Mouse (Mus musculus): ENCODE measurements around the gene Fuca1. TPM values are rescaled to one million over a fixed set of nuclear protein-coding genes. Genes with fewer than 3 reads are reported as not detected.

Gene Fuca1
- total RNA-seq, 2 experiments from 2014 or later = 34.9 to 37.9 TPM

DNA sequence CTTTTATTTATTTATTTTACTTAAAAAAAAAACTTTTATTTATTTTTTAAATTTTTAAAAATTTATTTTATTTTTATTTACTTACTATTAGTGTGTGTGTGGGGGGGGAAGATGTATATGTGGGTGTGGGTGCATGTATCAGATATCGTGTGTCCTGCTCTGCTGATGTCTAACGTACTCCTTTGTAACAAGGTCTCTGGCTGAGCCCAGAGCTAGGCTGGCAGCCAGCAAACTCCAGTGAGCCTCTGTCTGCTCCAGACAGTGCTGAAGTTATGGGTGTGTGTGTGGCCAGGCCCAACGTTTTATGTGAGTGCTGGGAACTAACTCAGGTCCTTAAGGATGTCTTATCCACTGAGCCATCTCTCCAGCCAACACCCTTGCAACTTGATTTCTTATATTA is 8.4 kb upstream of the Fuca1 start:
- H3K4me3 ChIP-seq = no peak overlapping the region
- no peak overlapping the region for H3K27ac ChIP-seq
- DNase-seq (ENCODE audit: extremely low spot score in 1 of 2, low spot score in 2 of 2) = no peak
- TF ChIP-seq CTCF (IDR thresholded peaks at IDR 0.05) = no peak
- intact Hi-C loops (cut with DNase I) = no loop called here

DNA sequence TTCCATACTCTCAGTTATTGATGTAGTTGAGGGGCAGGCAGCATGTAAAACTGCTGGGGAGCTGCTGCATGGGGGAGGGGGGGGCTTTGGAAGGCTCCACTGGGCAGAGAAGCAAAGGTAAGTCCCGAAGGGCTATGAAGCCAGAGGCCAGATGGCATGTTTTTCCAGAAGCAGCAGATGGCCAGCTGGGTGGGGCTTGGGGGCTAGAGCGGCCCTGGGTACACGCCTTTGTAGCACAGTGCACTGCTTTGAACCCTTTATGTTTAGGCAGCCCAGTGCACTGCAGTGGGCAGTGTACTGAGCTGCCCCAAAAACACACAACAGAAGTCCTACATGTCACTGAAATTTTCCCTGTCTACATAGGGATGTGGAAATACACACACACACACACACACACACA is 7.7 kb upstream of the Fuca1 start:
- Histone ChIP-seq H3K27ac (no peak overlapping the region), H3K4me3 (no peak overlapping the region)
- no peak for TF ChIP-seq CTCF (IDR thresholded peaks at IDR 0.05)
- intact Hi-C loops (cut with DNase I) = no loop called here
- DNase-seq (ENCODE audit: extremely low spot score in 1 of 2, low spot score in 2 of 2) = no peak

DNA sequence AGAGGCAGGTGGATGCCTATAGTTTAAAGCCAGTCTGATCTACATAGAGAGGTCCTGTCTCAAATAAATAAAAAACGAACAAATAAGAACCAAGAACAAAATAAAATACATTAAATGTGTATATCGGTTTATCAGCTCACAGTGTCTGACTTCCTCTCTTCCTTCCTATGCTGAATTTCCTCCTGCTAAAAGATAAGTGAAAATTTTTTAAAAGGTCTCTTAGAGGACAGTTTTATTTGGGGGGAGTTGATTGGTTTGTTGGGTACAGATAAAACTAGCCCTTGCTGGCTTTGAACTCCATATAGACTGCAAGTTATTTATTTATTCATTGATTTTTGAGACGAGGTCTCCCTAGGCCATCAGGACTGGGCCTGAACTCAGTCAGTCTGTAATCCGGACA is 7.1 kb upstream of the Fuca1 start:
- intact Hi-C loops (cut with DNase I) = no loop called here
- DNase-seq (ENCODE audit: extremely low spot score in 1 of 2, low spot score in 2 of 2) = no peak
- Histone ChIP-seq H3K27ac (no peak overlapping the region), H3K4me3 (no peak overlapping the region)
- no peak for TF ChIP-seq CTCF (IDR thresholded peaks at IDR 0.05)

DNA sequence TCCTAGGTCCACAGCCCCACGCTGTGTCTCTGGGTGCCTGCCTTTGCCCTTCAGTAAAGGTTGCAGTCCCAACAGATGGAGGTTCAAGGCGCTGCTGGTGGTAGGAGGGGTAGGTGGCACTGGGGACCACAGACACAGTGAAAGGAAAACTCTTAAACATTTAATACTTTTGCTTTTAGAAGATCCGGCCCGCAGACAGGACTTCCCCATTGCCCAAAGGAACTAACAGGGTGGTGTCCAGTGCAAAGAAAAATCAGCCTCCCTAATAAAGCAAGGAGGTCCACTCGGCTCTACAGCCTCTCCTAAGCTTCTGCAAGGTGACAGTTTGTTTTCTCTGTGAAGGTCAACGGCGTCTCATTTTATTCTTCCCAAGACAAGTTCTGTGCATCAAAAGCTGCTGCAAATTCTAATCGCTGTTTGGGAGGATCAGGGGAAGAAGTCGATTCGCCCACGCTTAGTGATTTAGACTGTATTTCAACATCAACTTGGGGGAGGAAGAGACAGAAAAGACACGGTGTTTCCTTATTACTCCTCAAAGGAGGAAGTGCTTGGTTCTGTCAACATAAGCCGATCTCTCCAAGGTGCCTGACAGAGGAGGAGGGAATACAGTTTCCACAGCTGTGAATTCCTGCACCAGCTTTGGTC is 1.8 kb upstream of the Fuca1 start:
- Histone ChIP-seq H3K27ac (no peak overlapping the region), H3K4me3 (no peak overlapping the region)
- no peak for TF ChIP-seq CTCF (IDR thresholded peaks at IDR 0.05)
- no peak for DNase-seq (ENCODE audit: extremely low spot score in 1 of 2, low spot score in 2 of 2)
- intact Hi-C loops (cut with DNase I) = no loop called here

DNA sequence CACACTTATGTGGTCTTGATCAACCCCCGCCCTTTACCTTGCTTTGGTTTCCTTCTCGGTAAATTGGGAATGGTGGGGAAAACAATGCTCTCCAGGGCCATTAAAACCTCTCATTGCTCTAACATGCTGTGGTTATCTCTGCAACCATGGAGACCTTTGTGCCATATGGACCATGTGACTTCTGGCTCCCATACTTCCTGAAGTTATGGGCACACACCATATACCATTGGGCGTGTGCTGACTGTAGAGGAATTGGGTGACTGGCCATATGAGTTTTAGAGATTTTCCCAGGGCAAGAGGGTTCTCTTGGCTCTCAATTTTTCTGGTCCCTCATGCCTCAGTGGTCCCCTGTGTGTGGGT is 1.3 kb upstream of the Fuca1 start:
- TF ChIP-seq CTCF (IDR thresholded peaks at IDR 0.05) = no peak
- intact Hi-C loops (cut with DNase I) = no loop called here
- Histone ChIP-seq H3K4me3 (no peak overlapping the region), H3K27ac (no peak overlapping the region)
- DNase-seq (ENCODE audit: extremely low spot score in 1 of 2, low spot score in 2 of 2) = no peak

DNA sequence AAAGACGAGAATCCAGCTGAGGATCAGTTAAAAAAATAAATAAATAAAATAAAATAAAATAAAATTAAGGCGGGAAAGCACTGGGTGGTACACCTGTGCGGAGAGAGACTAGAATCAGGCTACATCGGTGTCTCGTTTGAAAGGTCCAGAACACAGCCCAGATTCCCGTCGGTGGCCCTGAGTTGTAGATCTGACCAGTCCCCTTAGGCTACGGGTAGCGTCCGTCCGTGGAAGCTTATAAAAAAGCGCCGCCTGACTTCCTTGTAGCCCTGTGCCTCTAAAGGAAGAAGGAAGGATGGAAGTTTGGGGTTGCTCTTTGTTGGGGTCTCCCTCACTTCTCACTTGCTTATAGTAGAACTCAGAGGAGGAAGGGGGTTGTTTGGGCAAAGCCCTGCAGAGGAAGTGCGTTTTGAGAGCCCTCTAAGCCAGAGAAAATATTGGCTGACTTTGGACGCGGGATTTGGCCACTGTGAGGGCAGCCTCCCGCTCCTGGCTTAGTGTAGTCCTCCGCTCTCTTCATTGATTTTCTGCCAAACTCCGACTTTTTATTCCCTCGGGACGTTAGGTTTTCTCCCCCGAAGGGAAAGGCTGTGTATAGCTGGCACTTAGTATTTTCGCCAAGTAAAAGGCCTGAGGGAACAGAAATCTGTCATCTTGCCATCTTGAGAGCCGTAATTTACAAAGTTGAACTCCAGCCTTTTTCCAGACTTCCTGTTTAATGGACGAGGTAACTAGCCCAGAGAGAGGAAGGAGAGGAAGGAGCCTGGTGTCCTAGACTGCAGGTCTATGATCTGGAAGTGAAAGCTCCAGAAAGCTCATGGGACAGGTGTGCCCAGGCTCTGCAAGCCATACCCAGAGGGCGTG is 954 bp downstream of the Fuca1 start:
- DNase-seq (ENCODE audit: extremely low spot score in 1 of 2, low spot score in 2 of 2) = no peak
- intact Hi-C loops (cut with DNase I) = loop anchor here (2.0 to 10.0 kb wide), 2 partner anchors 25 to 427 kb away; partner anchors contain the start of genes Hmgcl, Nipal3 and Stpg1
- no peak for TF ChIP-seq CTCF (IDR thresholded peaks at IDR 0.05)
- Histone ChIP-seq H3K4me3 (peak overlapping the region; percentile 94), H3K27ac (no peak overlapping the region)

DNA sequence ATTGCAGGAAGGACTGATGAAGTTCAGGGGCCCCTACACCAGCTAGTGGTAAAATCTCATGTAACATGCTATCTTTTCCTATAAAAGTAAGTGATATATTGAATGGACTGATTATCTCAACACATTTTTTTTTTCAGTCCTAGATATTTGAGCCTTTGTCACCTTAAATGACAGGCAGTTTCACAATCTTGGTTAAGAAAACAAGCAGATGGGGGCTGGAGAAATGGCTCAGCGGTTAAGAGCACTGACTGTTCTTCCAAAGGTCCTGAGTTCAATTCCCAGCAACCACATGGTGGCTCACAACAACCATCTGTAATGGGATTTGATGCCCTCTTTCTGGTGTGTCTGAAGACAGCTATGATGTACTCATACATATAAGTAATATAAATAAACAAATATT is 1.7 kb downstream of the Fuca1 start:
- Histone ChIP-seq H3K27ac (no peak overlapping the region), H3K4me3 (no peak overlapping the region)
- no peak for DNase-seq (ENCODE audit: extremely low spot score in 1 of 2, low spot score in 2 of 2)
- TF ChIP-seq CTCF (IDR thresholded peaks at IDR 0.05) = no peak
- intact Hi-C loops (cut with DNase I) = loop anchor here (10.0 kb wide), 1 partner anchor 427 kb away; the partner anchor contains the start of genes Nipal3 and Stpg1

DNA sequence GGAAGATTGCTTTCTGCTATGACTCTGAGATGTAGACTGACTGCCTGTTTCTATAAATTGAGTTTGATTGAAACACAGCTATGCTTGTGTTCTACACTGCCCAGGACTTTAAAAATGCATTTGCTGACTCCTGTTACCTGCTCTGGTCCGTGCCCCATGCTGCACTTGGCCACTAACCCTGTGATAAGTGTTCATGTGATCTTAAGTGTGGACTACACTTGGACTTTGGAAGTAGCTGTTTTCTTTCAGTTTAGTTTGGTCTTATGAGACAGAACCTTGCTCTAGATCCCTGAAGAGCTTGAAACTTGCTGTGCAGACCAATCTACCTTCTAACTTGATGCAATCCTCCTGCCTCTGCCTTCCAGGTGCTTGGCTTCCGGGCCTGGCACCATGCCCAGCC is 3.9 kb downstream of the Fuca1 start:
- H3K4me3 ChIP-seq = no peak overlapping the region
- TF ChIP-seq CTCF (IDR thresholded peaks at IDR 0.05) = no peak
- no peak overlapping the region for H3K27ac ChIP-seq
- intact Hi-C loops (cut with DNase I) = loop anchor here (10.0 kb wide), 1 partner anchor 430 kb away; the partner anchor contains the start of genes Nipal3 and Stpg1
- DNase-seq (ENCODE audit: extremely low spot score in 1 of 2, low spot score in 2 of 2) = no peak

DNA sequence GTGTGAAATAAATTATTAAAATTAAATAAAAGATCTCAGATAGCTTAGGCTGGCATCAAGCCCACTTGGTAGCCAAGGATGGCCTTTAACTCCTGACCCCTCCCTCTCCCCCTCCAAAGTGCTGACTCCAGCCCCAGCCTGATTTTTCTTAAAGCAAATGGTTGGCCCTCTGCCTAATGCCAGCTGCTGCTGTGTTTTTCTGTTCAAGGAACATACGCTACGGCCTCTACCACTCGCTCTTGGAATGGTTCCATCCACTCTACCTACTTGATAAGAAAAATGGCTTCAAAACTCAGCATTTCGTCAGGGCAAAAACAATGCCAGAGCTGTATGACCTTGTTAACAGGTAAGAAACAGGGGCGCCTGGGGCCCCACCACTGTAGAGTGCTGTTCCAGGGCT is 4.8 kb downstream of the Fuca1 start:
- TF ChIP-seq CTCF (IDR thresholded peaks at IDR 0.05) = no peak
- no peak for DNase-seq (ENCODE audit: extremely low spot score in 1 of 2, low spot score in 2 of 2)
- no peak overlapping the region for H3K27ac ChIP-seq
- H3K4me3 ChIP-seq = no peak overlapping the region
- intact Hi-C loops (cut with DNase I) = loop anchor here (10.0 kb wide), 1 partner anchor 431 kb away; the partner anchor contains the start of genes Nipal3 and Stpg1

DNA sequence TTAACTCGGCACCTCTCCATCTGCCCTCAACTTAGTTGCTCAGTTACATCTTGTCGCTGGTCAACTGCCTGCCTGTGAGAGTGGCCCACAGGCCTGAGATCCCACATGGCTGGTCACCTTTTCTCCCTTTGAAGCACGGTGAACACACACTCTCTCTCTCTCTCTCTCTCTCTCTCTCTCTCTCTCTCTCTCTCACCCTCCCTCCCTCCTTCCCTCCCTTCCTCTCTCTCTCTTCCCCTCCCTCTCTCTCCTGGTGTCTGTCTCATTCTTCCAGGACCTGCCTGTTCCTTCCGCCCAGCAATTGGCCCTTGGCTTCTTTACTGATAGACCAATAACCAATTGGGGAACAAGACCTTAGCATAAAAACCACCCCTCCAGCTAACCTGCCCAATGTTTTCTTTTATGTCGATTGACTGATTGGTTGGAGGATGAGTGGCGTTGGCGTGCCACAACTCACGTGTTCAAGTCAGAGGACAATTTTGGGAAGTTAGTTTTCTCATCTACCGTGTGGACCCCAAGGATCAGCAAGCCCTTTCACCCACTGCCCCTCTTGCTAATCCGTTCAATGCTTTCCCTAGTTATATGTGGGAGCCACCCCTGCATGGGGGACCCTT is 5.8 kb downstream of the Fuca1 start:
- Histone ChIP-seq H3K4me3 (no peak overlapping the region), H3K27ac (no peak overlapping the region)
- TF ChIP-seq CTCF (IDR thresholded peaks at IDR 0.05) = no peak
- DNase-seq (ENCODE audit: extremely low spot score in 1 of 2, low spot score in 2 of 2) = no peak
- intact Hi-C loops (cut with DNase I) = loop anchor here (10.0 kb wide), 1 partner anchor 432 kb away; the partner anchor contains the start of genes Nipal3 and Stpg1

DNA sequence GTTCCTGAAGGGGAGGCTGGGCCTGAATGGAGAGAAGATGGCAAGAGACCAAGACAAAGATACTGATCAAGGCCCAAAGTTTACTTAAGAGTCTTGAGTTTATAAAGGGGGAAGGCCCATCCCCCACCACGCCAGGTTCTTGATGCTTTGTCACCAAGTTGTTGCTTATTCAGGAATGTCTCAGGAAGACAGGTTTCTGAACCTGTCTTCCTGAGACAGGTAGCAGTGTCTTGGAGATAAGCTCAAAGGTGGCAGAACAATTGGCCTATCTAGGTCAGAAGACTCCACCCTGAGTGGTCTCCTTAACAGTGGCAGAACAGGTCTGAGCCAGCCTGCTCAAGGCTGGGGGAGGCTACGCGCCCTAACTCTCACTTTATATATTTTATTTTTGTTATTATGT is 6.3 kb downstream of the Fuca1 start:
- no peak overlapping the region for H3K27ac ChIP-seq
- DNase-seq (ENCODE audit: extremely low spot score in 1 of 2, low spot score in 2 of 2) = no peak
- intact Hi-C loops (cut with DNase I) = loop anchor here (10.0 kb wide), 1 partner anchor 432 kb away; the partner anchor contains the start of genes Nipal3 and Stpg1
- no peak overlapping the region for H3K4me3 ChIP-seq
- no peak for TF ChIP-seq CTCF (IDR thresholded peaks at IDR 0.05)

DNA sequence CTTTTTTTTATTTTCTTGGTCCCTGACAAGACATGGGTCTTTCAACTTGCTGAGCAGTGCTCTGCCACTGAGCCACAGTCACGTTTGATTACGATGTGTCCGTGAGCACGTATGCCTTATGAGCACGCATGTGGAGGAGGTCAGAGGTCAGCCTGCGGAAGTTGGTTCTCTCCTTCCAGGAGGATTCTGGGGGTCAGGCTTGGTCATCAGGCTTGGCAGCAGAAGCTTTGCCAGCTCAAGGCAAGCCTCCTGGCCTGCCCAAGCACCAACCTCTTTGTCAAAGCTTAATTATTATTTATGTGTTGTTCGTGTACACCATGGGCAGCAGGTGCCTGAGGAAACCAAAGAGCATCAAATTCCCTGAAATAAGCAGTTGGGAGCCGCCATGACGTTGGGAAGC is 7.8 kb downstream of the Fuca1 start:
- no peak for DNase-seq (ENCODE audit: extremely low spot score in 1 of 2, low spot score in 2 of 2)
- Histone ChIP-seq H3K27ac (no peak overlapping the region), H3K4me3 (no peak overlapping the region)
- TF ChIP-seq CTCF (IDR thresholded peaks at IDR 0.05) = no peak
- intact Hi-C loops (cut with DNase I) = loop anchor here (10.0 kb wide), 1 partner anchor 434 kb away; the partner anchor contains the start of genes Nipal3 and Stpg1

All from left cerebral cortex, adult 2 months (tissue).